ENCODE assay signal across 22 mouse cellular contexts in genomic region chr8:125905341-125905740, GRCm38 (mm10). TPM values are rescaled to one million over a fixed set of nuclear protein-coding genes. Genes with fewer than 3 reads are reported as not detected.
DNase-seq lines count a peak whose midpoint lies in the region; ATAC-seq lines count a peak whose summit lies in the region.
"Had no signal": no experiment of that assay in that cellular context is flagged by ENCODE, and none has a peak within 500 bp of the region (broad histone marks: within the 10 kb centered on the region; RNA-seq: fewer than 3 reads in every experiment).

No protein-coding gene starts in this region.

- WGBS in lung, embryonic 15.5 days = 50% methylated on average over 2 of the region's 2 CpGs

- no peaks in the 10 kb centered on the region for H3K9me3 ChIP-seq in lung, embryonic 15.5 days
- H3K9me3 ChIP-seq: embryonic facial prominence, embryonic 13.5 days; embryonic facial prominence, embryonic 15.5 days; forebrain, embryonic 10.5 days; forebrain, embryonic 12.5 days had no signal

- no peak overlapping the region for H3K4me3 ChIP-seq in lung, embryonic 15.5 days
- H3K4me3 ChIP-seq: embryonic facial prominence, embryonic 13.5 days; embryonic facial prominence, embryonic 15.5 days; erythroblast, embryonic 14.5 days; forebrain, embryonic 10.5 days; forebrain, embryonic 12.5 days had no signal

- H3K27me3 ChIP-seq in lung, embryonic 15.5 days = peaks cover 19% of the 10 kb centered on the region

- peaks cover 8% of the 10 kb centered on the region; the same call in 1 of the 2 replicates for H3K4me1 ChIP-seq in lung, embryonic 15.5 days

- H3K27ac ChIP-seq in lung, embryonic 15.5 days = no peak overlapping the region
- H3K27ac ChIP-seq: embryonic facial prominence, embryonic 13.5 days; embryonic facial prominence, embryonic 15.5 days; forebrain, embryonic 10.5 days; forebrain, embryonic 12.5 days had no signal

- no peak overlapping the region for H3K9ac ChIP-seq in lung, embryonic 15.5 days
- H3K9ac ChIP-seq: embryonic facial prominence, embryonic 13.5 days; embryonic facial prominence, embryonic 15.5 days; forebrain, embryonic 12.5 days had no signal

- DNase-seq in lung, postnatal 10 days = no peak
- DNase-seq in lung, postnatal 25 days (ENCODE audit: low spot score) = peak; percentile 16
- DNase-seq in lung, postnatal 36 days = no peak
- DNase-seq: adrenal gland, adult 2 months; adrenal gland, postnatal 10 days; adrenal gland, postnatal 25 days; cerebellum, adult 11 months; cerebellum, adult 18-20 months; cerebellum, adult 8-10 months; cerebellum, adult 9-11 months; cerebellum, postnatal 14 days; cerebellum, postnatal 36 days; embryo, embryonic 11 days had no signal

- no peak for ATAC-seq in lung, embryonic 15.5 days (ENCODE audit: borderline replicate concordance, extremely low read depth, low FRiP score, low TSS enrichment)
- ATAC-seq: forebrain, embryonic 14.5 days; forebrain, embryonic 16.5 days had no signal

- peak overlapping the region; percentile 9; the same call in 1 of the 2 replicates for H3K4me2 ChIP-seq in lung, embryonic 15.5 days
- H3K4me2 ChIP-seq: embryonic facial prominence, embryonic 13.5 days; embryonic facial prominence, embryonic 15.5 days; forebrain, embryonic 12.5 days had no signal

- H3K36me3 ChIP-seq in lung, embryonic 15.5 days = no peaks in the 10 kb centered on the region
- H3K36me3 ChIP-seq: embryonic facial prominence, embryonic 13.5 days; embryonic facial prominence, embryonic 15.5 days; forebrain, embryonic 10.5 days; forebrain, embryonic 12.5 days had no signal

RNA-seq across cellular contexts. Expression of gene Map3k21, which starts 4.9 kb away (rescaled TPM):
- polyA plus RNA-seq in lung, embryonic 15.5 days (2015; fragmentation: Nextera tagmentation; extraction: Ambion mirVana) = 2.7 and 3.3 TPM in 2 replicates
- polyA plus RNA-seq: C2C12; erythroblast, embryonic 14.5 days; forebrain, embryonic 10.5 days had no signal

RNA-seq across cellular contexts. Expression of gene Pcnx2, which starts 7.2 kb away (rescaled TPM):
- 0.24 and 0.36 TPM in 2 replicates for polyA plus RNA-seq in lung, embryonic 15.5 days (2015; fragmentation: Nextera tagmentation; extraction: Ambion mirVana)
- polyA plus RNA-seq: C2C12 had no signal
